Mouse (Mus musculus): Measurements from ENCODE around the gene Prmt7.

DNA sequence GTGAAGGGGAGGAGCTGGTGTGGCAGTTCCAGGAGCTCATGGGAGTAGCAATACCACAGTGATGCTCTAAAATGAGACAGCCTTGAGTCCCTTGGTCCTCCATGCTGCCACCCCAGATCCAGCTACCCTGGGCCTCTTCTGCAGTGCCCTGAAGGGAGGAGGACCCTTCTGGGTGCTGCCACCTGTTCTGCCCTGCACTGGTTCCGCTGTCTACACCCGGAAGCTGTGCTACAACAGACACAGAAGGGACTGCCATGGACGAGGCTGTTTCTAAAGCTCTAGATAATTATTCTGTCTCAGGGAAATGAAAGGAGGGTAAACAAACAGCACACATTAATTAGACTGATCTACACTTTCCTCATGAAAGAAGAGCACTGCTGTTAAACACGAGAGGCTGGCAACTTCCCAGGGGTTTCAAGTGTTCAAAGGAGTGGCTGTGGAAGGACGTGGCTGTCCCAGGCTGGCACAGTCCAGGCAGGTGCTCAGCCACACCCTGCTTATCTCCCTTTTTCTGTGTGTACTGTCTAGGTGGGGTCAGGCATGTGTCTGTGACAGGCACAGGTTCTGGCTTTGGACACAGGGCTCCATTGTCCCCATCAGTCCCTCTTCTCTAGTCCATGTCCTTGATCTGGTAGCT, 58.1 kb downstream of the Prmt7 start:
- TF ChIP-seq CTCF (IDR thresholded peaks at IDR 0.05; ENCODE audit: insufficient read depth, low read length) (no peak), POLR2A (IDR thresholded peaks at IDR 0.05; ENCODE audit: borderline replicate concordance, extremely low read depth, low read depth, low read length) (no peak)
